In genomic region chr1:58393284-58394195, GRCm38 (mm10) we compare ENCODE assay signal across 8 mouse cellular contexts. TPM values are rescaled to one million over a fixed set of nuclear protein-coding genes. Genes with fewer than 3 reads are reported as not detected.
DNase-seq lines count a peak whose midpoint lies in the region; ATAC-seq and TF ChIP-seq lines count a peak whose summit lies in the region.

No protein-coding gene starts in this region.

- peak overlapping the region; percentile 91 for H3K9ac ChIP-seq in intestine, embryonic 15.5 days
- peak overlapping the region; percentile 97 for H3K9ac ChIP-seq in limb, embryonic 14.5 days (ENCODE audit: low read depth, low read length, severe bottlenecking)
- peak overlapping the region; percentile 97 for H3K9ac ChIP-seq in midbrain, embryonic 14.5 days (replicated peaks; ENCODE audit: low read length)

- H3K36me3 ChIP-seq in intestine, embryonic 15.5 days, result peaks cover 14% of the 10 kb centered on the region; the same call in 1 of the 2 replicates
- H3K36me3 ChIP-seq in limb, embryonic 14.5 days (ENCODE audit: control insufficient read depth, insufficient read depth, low read length), result peaks cover 39% of the 10 kb centered on the region
- peaks cover 39% of the 10 kb centered on the region for H3K36me3 ChIP-seq in midbrain, embryonic 14.5 days (ENCODE audit: control insufficient read depth, insufficient read depth, low read length)

- DNase-seq in spleen, adult 12 weeks (ENCODE audit: low spot score), result peak; percentile 54
- DNase-seq in spleen, adult 18-20 months, result no peak
- DNase-seq in embryo, embryonic 11 days, result peak; percentile 63
- peak; percentile 40 to 61 for DNase-seq in gastrocnemius, postnatal 4 days (ENCODE audit: low spot score in 2 of 2)
- DNase-seq in limb, embryonic 14.5 days (ENCODE audit: low spot score), result no peak
- peak; percentile 50 for DNase-seq in midbrain, embryonic 14.5 days
- DNase-seq in spleen, postnatal 14 days (ENCODE audit: low spot score in 2 of 2), result peak; percentile 19 to 40

- peak; percentile 79 for ATAC-seq in intestine, embryonic 15.5 days
- ATAC-seq in limb, embryonic 14.5 days (ENCODE audit: low FRiP score, low read depth), result peak; percentile 37
- peak; percentile 75 for ATAC-seq in midbrain, embryonic 14.5 days (ENCODE audit: low FRiP score, low TSS enrichment)

- peak overlapping the region; percentile 97 for H3K4me3 ChIP-seq in intestine, embryonic 15.5 days (replicated peaks)
- H3K4me3 ChIP-seq in limb, embryonic 14.5 days (replicated peaks; ENCODE audit: low read length), result peak overlapping the region; percentile 84
- H3K4me3 ChIP-seq in midbrain, embryonic 14.5 days (replicated peaks; ENCODE audit: low read depth, low read length), result peak overlapping the region; percentile 85

- peak overlapping the region; percentile 57 for H3K4me2 ChIP-seq in intestine, embryonic 15.5 days (replicated peaks)
- H3K4me2 ChIP-seq in limb, embryonic 14.5 days (replicated peaks; ENCODE audit: low read depth, low read length, severe bottlenecking), result peak overlapping the region; percentile 76
- H3K4me2 ChIP-seq in midbrain, embryonic 14.5 days (ENCODE audit: low read length), result peak overlapping the region; percentile 78

- under 1% methylated on average over 54 of the region's 90 CpGs for WGBS in intestine, embryonic 15.5 days
- WGBS in limb, embryonic 14.5 days, result 1% methylated on average over 30 of the region's 90 CpGs
- under 1% methylated on average over 81 of the region's 90 CpGs for WGBS in midbrain, embryonic 14.5 days

- H3K27ac ChIP-seq in intestine, embryonic 15.5 days, result peak overlapping the region; percentile 97
- H3K27ac ChIP-seq in limb, embryonic 14.5 days (replicated peaks; ENCODE audit: low read depth, low read length), result peak overlapping the region; percentile 99
- H3K27ac ChIP-seq in midbrain, embryonic 14.5 days (replicated peaks; ENCODE audit: low read depth, low read length), result peak overlapping the region; percentile 99

- H3K9me3 ChIP-seq in intestine, embryonic 15.5 days, result no peaks in the 10 kb centered on the region
- no peaks in the 10 kb centered on the region for H3K9me3 ChIP-seq in limb, embryonic 14.5 days (ENCODE audit: control insufficient read depth, low read length)
- H3K9me3 ChIP-seq in midbrain, embryonic 14.5 days (ENCODE audit: control insufficient read depth, low read length), result no peaks in the 10 kb centered on the region

- no peak for TF ChIP-seq POLR2A in limb, embryonic 14.5 days (IDR thresholded peaks at IDR 0.05; ENCODE audit: borderline replicate concordance, extremely low read depth, insufficient read depth, insufficient read length)

- peaks cover 8% of the 10 kb centered on the region for H3K4me1 ChIP-seq in intestine, embryonic 15.5 days (replicated peaks)
- peaks cover 9% of the 10 kb centered on the region for H3K4me1 ChIP-seq in limb, embryonic 14.5 days (ENCODE audit: control insufficient read depth, insufficient read depth, low read length)
- peaks cover 12% of the 10 kb centered on the region for H3K4me1 ChIP-seq in midbrain, embryonic 14.5 days (ENCODE audit: control insufficient read depth, insufficient read depth, low read length)

- no peaks in the 10 kb centered on the region for H3K27me3 ChIP-seq in intestine, embryonic 15.5 days (replicated peaks)
- H3K27me3 ChIP-seq in limb, embryonic 14.5 days (ENCODE audit: control insufficient read depth, insufficient read depth, low read length), result no peaks in the 10 kb centered on the region
- H3K27me3 ChIP-seq in midbrain, embryonic 14.5 days (ENCODE audit: control insufficient read depth, insufficient read depth, low read length), result no peaks in the 10 kb centered on the region

RNA-seq across cellular contexts. Expression of gene Bzw1, which starts 0.8 kb away (rescaled TPM):
- 100 to 1,000 TPM; 116 to 130 TPM for total RNA-seq in gastrocnemius, postnatal 4 days (2021)
- 294 and 358 TPM in 2 replicates for polyA plus RNA-seq in intestine, embryonic 15.5 days (2015; fragmentation: Nextera tagmentation; extraction: Ambion mirVana)
- 105 and 112 TPM in 2 replicates for polyA plus RNA-seq in limb, embryonic 14.5 days (2012; rRNA removed)
- polyA plus RNA-seq in limb, embryonic 14.5 days (2014; fragmentation: Nextera tagmentation; extraction: Ambion mirVana), result 350 and 367 TPM in 2 replicates
- polyA plus RNA-seq in midbrain, embryonic 14.5 days (2014; fragmentation: Nextera tagmentation; extraction: Ambion mirVana), result 340 and 468 TPM in 2 replicates

RNA-seq across cellular contexts. Expression of gene Clk1, which starts 30.3 kb away (rescaled TPM):
- total RNA-seq in gastrocnemius, postnatal 4 days (2021), result 10 to 100 TPM; 56.7 to 80.5 TPM
- 153 and 157 TPM in 2 replicates for polyA plus RNA-seq in intestine, embryonic 15.5 days (2015; fragmentation: Nextera tagmentation; extraction: Ambion mirVana)
- polyA plus RNA-seq in limb, embryonic 14.5 days (2012; rRNA removed), result 295 and 381 TPM in 2 replicates
- polyA plus RNA-seq in limb, embryonic 14.5 days (2014; fragmentation: Nextera tagmentation; extraction: Ambion mirVana), result 197 and 236 TPM in 2 replicates
- 158 and 160 TPM in 2 replicates for polyA plus RNA-seq in midbrain, embryonic 14.5 days (2014; fragmentation: Nextera tagmentation; extraction: Ambion mirVana)

RNA-seq across cellular contexts. Expression of gene Nif3l1, which starts 51.4 kb away (rescaled TPM):
- total RNA-seq in gastrocnemius, postnatal 4 days (2021), result 10 to 100 TPM; 13.8 to 14.1 TPM
- polyA plus RNA-seq in intestine, embryonic 15.5 days (2015; fragmentation: Nextera tagmentation; extraction: Ambion mirVana), result 38.0 and 43.4 TPM in 2 replicates
- polyA plus RNA-seq in limb, embryonic 14.5 days (2012; rRNA removed), result 40.5 and 45.0 TPM in 2 replicates
- 43.6 and 46.1 TPM in 2 replicates for polyA plus RNA-seq in limb, embryonic 14.5 days (2014; fragmentation: Nextera tagmentation; extraction: Ambion mirVana)
- 57.5 and 65.3 TPM in 2 replicates for polyA plus RNA-seq in midbrain, embryonic 14.5 days (2014; fragmentation: Nextera tagmentation; extraction: Ambion mirVana)

RNA-seq across cellular contexts. Expression of gene Ppil3, which starts 51.7 kb away (rescaled TPM):
- 10 to 100 TPM; 24.8 to 25.9 TPM for total RNA-seq in gastrocnemius, postnatal 4 days (2021)
- 46.0 and 49.6 TPM in 2 replicates for polyA plus RNA-seq in intestine, embryonic 15.5 days (2015; fragmentation: Nextera tagmentation; extraction: Ambion mirVana)
- 33.1 and 40.9 TPM in 2 replicates for polyA plus RNA-seq in limb, embryonic 14.5 days (2012; rRNA removed)
- 56.0 and 59.4 TPM in 2 replicates for polyA plus RNA-seq in limb, embryonic 14.5 days (2014; fragmentation: Nextera tagmentation; extraction: Ambion mirVana)
- polyA plus RNA-seq in midbrain, embryonic 14.5 days (2014; fragmentation: Nextera tagmentation; extraction: Ambion mirVana), result 54.3 and 55.0 TPM in 2 replicates

Comparison
In these comparisons a context has a peak if more than half of its experiments do, and no peak if none do; other contexts are left out.
1. DNase-seq: peak in spleen, adult 12 weeks (single experiment), embryo, embryonic 11 days (single experiment), gastrocnemius, postnatal 4 days (2 of 2), midbrain, embryonic 14.5 days (single experiment) and spleen, postnatal 14 days (2 of 2); none in spleen, adult 18-20 months (0 of 2) and limb, embryonic 14.5 days (single experiment).
2. Peak in every context shown above with its lines, with median percentiles within 50 percentile points of each other: ATAC-seq, H3K27ac ChIP-seq, H3K4me2 ChIP-seq, H3K4me3 ChIP-seq and H3K9ac ChIP-seq.